Mouse (Mus musculus) mouse embryonic stem cell (cell line): Measurements from ENCODE around the gene Lmod1.

Experiments
- in situ Hi-C, 2 experiments: fragments of 300-500 bp; cut with MboI; formaldehyde crosslinking; loops; 1 replicate in 1 of 2; 3 replicates in 1 of 2; pipeline ENCODE4 v1.14.3; 2019 to 2020; ENCODE audit warnings: low sequenced_read_pairs in 2 of 2, low pct_unique_long_range_greater_than_20kb in 1 of 2, mixed read lengths in 1 of 2; ENCODE audit not compliant: unreplicated experiment in 1 of 2

The Lmod1 gene

DNA sequence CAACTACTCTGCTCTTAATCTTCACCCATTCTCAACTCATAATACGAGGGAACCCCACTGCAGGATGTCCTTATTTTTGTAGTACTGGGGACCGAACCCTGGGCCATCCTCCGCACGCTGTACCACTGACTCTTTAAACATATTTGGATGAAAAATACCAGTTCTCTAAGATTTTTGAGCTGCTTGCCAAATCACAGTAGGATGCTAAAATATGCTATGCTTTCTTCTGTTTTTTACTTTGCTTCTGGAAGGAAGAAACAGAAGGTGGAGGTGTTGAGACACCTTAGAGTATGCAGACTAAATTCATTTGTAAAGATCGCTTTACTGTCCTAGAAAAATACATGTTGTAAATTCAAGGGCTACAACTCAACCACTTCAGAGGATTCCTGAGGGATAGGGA, 59.6 kb downstream of the Lmod1 start:
- in situ Hi-C loops, result no loop called here

DNA sequence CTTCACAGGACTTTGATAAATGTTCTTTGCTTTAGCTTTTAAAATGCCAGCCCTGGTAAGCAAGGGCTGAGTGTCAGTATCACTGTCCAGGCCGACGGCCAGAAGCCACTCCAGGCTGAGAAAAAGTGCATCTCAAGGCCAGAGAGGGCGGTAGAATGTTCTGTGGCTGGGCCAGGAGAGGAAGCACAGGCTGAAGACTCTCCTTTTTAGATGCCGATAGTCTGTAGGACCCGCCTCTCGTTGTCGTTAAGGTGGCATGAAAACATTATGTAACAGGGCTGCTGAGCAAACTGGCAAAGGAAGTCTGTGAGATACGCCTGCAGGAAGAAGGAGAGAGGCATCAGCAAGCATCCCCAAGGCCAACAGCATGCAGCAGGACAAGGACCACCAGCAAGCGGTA, 60.6 kb downstream of the Lmod1 start:
- in situ Hi-C loops, result no loop called here

DNA sequence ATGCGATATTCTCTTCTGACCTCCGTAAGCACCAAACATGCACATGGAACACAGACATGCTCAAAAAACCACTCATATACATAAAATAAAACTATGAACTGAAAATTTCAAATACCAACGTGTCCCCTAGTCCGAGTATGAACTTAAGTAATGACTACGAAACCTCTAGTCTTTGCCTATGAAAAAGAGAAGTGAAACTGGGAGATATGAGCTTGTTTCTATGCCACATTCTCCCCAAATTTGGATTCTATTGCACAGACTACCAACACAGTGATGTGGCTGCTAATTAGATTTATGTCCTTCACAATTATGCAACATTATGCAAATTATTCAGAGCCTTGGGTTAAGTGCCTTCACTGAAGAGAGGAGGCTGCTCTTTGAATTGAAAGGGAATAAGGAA, 74.9 kb downstream of the Lmod1 start:
- in situ Hi-C loops, result no loop called here

DNA sequence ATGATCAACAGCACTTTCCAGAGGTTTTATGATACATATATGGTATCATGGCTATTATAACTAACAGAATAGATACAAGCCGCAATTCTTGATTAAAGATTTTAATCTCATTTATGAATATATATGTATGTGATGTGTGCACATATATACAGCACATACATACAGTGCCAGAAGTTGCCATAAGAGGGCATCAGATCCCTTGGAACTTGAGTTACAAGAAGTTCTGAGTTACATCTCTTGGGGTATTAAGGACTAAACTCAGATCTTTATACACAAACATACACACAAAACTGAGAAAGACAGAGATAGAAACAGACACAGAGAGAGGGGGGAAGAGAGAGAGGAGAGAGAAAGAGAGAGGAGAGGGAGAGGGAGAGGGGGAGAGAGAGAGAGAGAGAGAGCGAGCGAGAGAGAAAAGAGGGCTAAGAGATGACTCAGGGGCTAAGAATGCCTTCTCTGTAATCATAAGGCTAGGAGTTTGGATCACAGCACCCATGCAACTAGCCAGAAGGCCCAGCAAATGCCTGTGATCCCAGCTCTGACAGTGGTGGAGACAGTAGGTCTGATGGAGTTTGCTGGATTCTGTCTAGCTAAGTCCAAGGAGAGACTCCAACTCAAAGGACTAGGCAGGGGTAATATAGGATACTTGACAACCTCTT, 77.0 kb downstream of the Lmod1 start:
- in situ Hi-C loops, result no loop called here

DNA sequence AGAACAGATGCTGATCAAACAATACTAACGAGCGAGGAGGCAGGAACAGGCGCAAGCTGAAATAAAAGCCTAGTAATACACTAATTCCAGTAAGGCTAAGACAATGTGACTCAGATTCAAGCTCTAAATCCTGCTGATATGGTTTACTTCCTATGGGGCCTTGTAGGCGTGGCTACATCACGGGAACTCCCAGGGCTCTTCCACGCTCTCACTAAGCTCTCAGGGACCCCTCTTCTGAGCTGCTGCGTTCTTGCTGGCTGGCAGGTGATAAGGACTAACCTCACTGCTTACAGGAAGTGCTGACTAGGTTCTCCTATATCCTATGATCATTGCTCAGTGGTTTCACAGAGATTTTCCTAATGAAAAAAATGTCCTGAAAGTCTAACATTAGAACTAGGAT, 80.7 kb downstream of the Lmod1 start:
- in situ Hi-C loops, result no loop called here

DNA sequence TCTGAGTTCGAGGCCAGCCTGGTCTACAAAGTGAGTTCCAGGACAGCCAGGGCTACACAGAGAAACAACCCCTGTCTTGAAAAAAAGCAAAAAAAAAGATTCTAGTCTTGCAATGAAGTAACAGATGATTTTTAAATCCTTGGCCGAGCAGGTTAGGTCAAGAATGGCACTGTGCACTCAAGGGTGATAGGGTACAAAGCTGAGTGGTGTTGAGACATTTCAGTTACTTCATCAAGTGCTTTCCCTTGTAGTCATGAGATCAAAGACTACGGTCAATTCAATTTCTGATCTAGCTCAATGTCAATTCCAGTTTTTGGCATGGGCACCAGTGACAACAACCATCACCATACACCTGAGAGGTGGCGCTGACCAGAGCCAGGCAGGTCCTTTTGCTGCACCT, 84.4 kb downstream of the Lmod1 start:
- in situ Hi-C loops, result no loop called here

DNA sequence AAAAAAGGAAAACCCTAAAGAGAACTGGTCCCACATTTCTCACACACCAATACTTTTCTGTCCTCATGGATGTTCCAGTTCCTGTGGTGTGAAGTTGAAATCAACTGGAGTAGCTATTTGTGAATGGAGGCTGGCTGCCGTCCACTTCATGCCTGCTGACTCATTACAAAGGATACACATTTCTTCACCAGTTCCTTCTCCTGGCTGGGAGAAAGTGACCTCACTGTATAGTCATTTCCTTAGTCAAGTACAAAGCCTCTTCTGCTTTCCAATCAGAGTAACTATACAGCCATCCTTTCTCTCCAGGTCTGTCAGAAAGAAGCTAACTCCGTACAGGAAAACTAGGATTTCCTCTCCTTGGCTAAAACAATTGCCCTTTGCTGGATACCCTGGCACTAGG, 86.4 kb downstream of the Lmod1 start:
- in situ Hi-C loops, result no loop called here

DNA sequence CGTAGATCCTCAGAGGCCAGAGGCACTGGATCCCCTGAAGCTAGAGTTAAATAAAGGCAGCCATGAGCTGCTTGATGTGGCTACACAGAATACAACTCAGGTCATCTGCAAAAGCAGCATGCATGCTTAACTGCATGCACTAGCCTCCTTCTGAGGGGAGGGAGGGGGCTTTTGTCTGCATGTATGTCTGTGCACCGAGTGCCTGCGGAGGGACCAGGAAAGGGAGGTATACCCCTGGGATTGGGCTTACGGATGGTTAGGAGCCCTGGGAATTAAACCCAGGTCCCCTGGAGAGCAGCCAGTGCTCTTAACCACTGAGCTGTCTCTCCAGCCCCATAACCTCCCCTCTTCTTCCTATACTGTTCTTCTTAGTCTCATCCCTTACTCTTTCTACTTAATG, 87.5 kb downstream of the Lmod1 start:
- in situ Hi-C loops, result no loop called here

DNA sequence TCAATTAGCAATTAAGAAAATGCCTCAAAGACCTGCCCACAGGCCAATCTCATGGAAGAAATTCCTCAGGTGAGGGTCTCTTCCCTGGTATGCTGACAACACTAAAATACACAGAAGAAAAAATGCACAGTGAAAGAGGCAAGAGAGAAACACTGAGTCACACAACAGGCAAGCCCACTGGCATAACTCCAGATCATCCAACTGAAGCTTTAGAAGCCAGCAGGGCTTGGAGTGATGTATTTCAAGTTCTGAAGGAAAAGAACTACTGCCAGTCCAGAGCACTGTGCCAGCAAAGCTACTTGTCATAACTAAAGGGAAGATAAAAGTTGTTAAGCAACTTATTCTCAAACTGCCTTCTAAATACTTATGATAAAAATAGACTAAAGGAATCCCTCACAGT, 89.4 kb downstream of the Lmod1 start:
- in situ Hi-C loops, result no loop called here
